Mouse (Mus musculus): ENCODE results near the gene 1810013L24Rik. TPM values are rescaled to one million over a fixed set of nuclear protein-coding genes. Genes with fewer than 3 reads are reported as not detected.

Gene 1810013L24Rik
- polyA plus RNA-seq, 1 experiment = 27.5 TPM

GRCm38 (mm10) chr16:8823661-8824060 lies 6.2 kb upstream of the 1810013L24Rik start:
- no peaks in the 10 kb centered on the region for H3K36me3 ChIP-seq (ENCODE audit: control insufficient read depth, insufficient read depth)
- H3K4me2 ChIP-seq (ENCODE audit: low read depth) = no peak overlapping the region
- no peaks in the 10 kb centered on the region for H3K79me2 ChIP-seq (ENCODE audit: control insufficient read depth, insufficient read depth)
- no peaks in the 10 kb centered on the region for H3K27me3 ChIP-seq (ENCODE audit: control insufficient read depth, insufficient read depth, insufficient read length)
- H3ac ChIP-seq (ENCODE audit: control insufficient read depth, insufficient read length) = no peak overlapping the region
- no peak for TF ChIP-seq POLR2A (IDR thresholded peaks at IDR 0.05; ENCODE audit: insufficient read length, low read depth)
- peak; percentile 73; the same call in 1 of the 2 replicates for TF ChIP-seq CEBPB (IDR thresholded peaks at IDR 0.05; ENCODE audit: insufficient read depth, poor library complexity, severe bottlenecking)
- no peak overlapping the region for H3K4me3 ChIP-seq

- Histone ChIP-seq H3K79me2 (ENCODE audit: control insufficient read depth, insufficient read depth) (peaks cover 23% of the 10 kb centered on the region), H3ac (ENCODE audit: control insufficient read depth, insufficient read length) (no peak overlapping the region), H3K4me2 (ENCODE audit: low read depth) (no peak overlapping the region), H3K4me3 (no peak overlapping the region), H3K36me3 (ENCODE audit: control insufficient read depth, insufficient read depth) (peaks cover 7% of the 10 kb centered on the region), H3K27me3 (ENCODE audit: control insufficient read depth, insufficient read depth, insufficient read length) (no peaks in the 10 kb centered on the region)
- TF ChIP-seq POLR2A (IDR thresholded peaks at IDR 0.05; ENCODE audit: insufficient read length, low read depth) = no peak
- TF ChIP-seq USF1 (IDR thresholded peaks at IDR 0.05; ENCODE audit: low read depth) = no peak
- no peak for TF ChIP-seq MAX (IDR thresholded peaks at IDR 0.05; ENCODE audit: low read depth)
- TF ChIP-seq POLR2AphosphoS2 (IDR thresholded peaks at IDR 0.05; ENCODE audit: insufficient read length, low read depth) = no peak
- TF ChIP-seq MYOD1 (IDR thresholded peaks at IDR 0.05; ENCODE audit: control insufficient read depth in 1 of 3, insufficient read length in 2 of 3, low read depth in 2 of 3) = no peak
- TF ChIP-seq E2F4 (IDR thresholded peaks at IDR 0.05; ENCODE audit: insufficient read depth) = no peak
- TF ChIP-seq TCF12 (IDR thresholded peaks at IDR 0.05; ENCODE audit: insufficient read depth, poor library complexity, severe bottlenecking) = no peak
- TF ChIP-seq CEBPB (IDR thresholded peaks at IDR 0.05; ENCODE audit: insufficient read depth, poor library complexity, severe bottlenecking) = no peak
- no peak for TF ChIP-seq TCF3 (IDR thresholded peaks at IDR 0.05; ENCODE audit: insufficient read length, low read depth)
- no peak for TF ChIP-seq REST (IDR thresholded peaks at IDR 0.05; ENCODE audit: insufficient read depth, insufficient read length)
- no peak for TF ChIP-seq SRF (IDR thresholded peaks at IDR 0.05; ENCODE audit: control insufficient read depth, insufficient read length, low read depth)
- TF ChIP-seq MYOG (IDR thresholded peaks at IDR 0.05; ENCODE audit: control insufficient read depth in 1 of 3, insufficient read depth in 1 of 3, insufficient read length in 2 of 3, low read depth in 2 of 3) = no peak
Measured at GRCm38 (mm10) chr16:8827366-8827765, 2.5 kb upstream of the 1810013L24Rik start.

- H3ac ChIP-seq (ENCODE audit: control insufficient read depth, insufficient read length) = peak overlapping the region; percentile 97
- peaks cover 38% of the 10 kb centered on the region for H3K79me2 ChIP-seq (ENCODE audit: control insufficient read depth, insufficient read depth)
- peaks cover 14% of the 10 kb centered on the region for H3K36me3 ChIP-seq (ENCODE audit: control insufficient read depth, insufficient read depth)
- H3K4me2 ChIP-seq (ENCODE audit: low read depth) = peak overlapping the region; percentile 96
- no peaks in the 10 kb centered on the region for H3K27me3 ChIP-seq (ENCODE audit: control insufficient read depth, insufficient read depth, insufficient read length)
- no peak for TF ChIP-seq CEBPB (IDR thresholded peaks at IDR 0.05; ENCODE audit: insufficient read depth, poor library complexity, severe bottlenecking)
- TF ChIP-seq MYOG (IDR thresholded peaks at IDR 0.05; ENCODE audit: control insufficient read depth in 1 of 3, insufficient read depth in 1 of 3, insufficient read length in 2 of 3, low read depth in 2 of 3) = peak; percentile 32 to 90 (median 85)
- TF ChIP-seq MYOD1 (IDR thresholded peaks at IDR 0.05; ENCODE audit: control insufficient read depth in 1 of 3, insufficient read length in 2 of 3, low read depth in 2 of 3) = peak in 2 of 3 experiments; percentile 81 to 96
- peak overlapping the region; percentile 97 for H3K4me3 ChIP-seq
Measured at GRCm38 (mm10) chr16:8828636-8829563, 1.0 kb upstream of the 1810013L24Rik start.

- Histone ChIP-seq H3K27me3 (ENCODE audit: control insufficient read depth, insufficient read depth, insufficient read length) (no peaks in the 10 kb centered on the region), H3K4me3 (peak overlapping the region; percentile 97), H3K79me2 (ENCODE audit: control insufficient read depth, insufficient read depth) (peaks cover 55% of the 10 kb centered on the region), H3K4me2 (ENCODE audit: low read depth) (peak overlapping the region; percentile 94), H3ac (ENCODE audit: control insufficient read depth, insufficient read length) (peak overlapping the region; percentile 97), H3K36me3 (ENCODE audit: control insufficient read depth, insufficient read depth) (peaks cover 25% of the 10 kb centered on the region)
- peak; percentile 44 for TF ChIP-seq POLR2AphosphoS2 (IDR thresholded peaks at IDR 0.05; ENCODE audit: insufficient read length, low read depth)
- TF ChIP-seq MYOD1 (IDR thresholded peaks at IDR 0.05; ENCODE audit: control insufficient read depth in 1 of 3, insufficient read length in 2 of 3, low read depth in 2 of 3) = no peak
- TF ChIP-seq MYOG (IDR thresholded peaks at IDR 0.05; ENCODE audit: control insufficient read depth in 1 of 3, insufficient read depth in 1 of 3, insufficient read length in 2 of 3, low read depth in 2 of 3) = peak in 1 of 3 experiments; percentile 0
- peak; percentile 13 for TF ChIP-seq POLR2A (IDR thresholded peaks at IDR 0.05; ENCODE audit: insufficient read length, low read depth)
- no peak for TF ChIP-seq TCF12 (IDR thresholded peaks at IDR 0.05; ENCODE audit: insufficient read depth, poor library complexity, severe bottlenecking)
- TF ChIP-seq SRF (IDR thresholded peaks at IDR 0.05; ENCODE audit: control insufficient read depth, insufficient read length, low read depth) = no peak
- TF ChIP-seq REST (IDR thresholded peaks at IDR 0.05; ENCODE audit: insufficient read depth, insufficient read length) = no peak
- no peak for TF ChIP-seq MAX (IDR thresholded peaks at IDR 0.05; ENCODE audit: low read depth)
- TF ChIP-seq USF1 (IDR thresholded peaks at IDR 0.05; ENCODE audit: low read depth) = no peak
- no peak for TF ChIP-seq E2F4 (IDR thresholded peaks at IDR 0.05; ENCODE audit: insufficient read depth)
- TF ChIP-seq TCF3 (IDR thresholded peaks at IDR 0.05; ENCODE audit: insufficient read length, low read depth) = no peak
- no peak for TF ChIP-seq CEBPB (IDR thresholded peaks at IDR 0.05; ENCODE audit: insufficient read depth, poor library complexity, severe bottlenecking)
Measured at GRCm38 (mm10) chr16:8830431-8831211, 721 bp downstream of the 1810013L24Rik start.
